Mouse (Mus musculus) bone marrow macrophage, adult 2 months (primary cell): ENCODE measurements around the gene Gm44579.

Experiments used
- CTCF ChIP-seq: IDR thresholded peaks from 2 replicates; pipeline ENCODE4 v1.5.1; 2012; ENCODE audit warnings: low read depth, mild to moderate bottlenecking, low read length, moderate library complexity
- POLR2A ChIP-seq: IDR thresholded peaks from 2 replicates; pipeline ENCODE4 v1.6.1; 2012; ENCODE audit warnings: mild to moderate bottlenecking, low read depth, low read length, borderline replicate concordance

DNA sequence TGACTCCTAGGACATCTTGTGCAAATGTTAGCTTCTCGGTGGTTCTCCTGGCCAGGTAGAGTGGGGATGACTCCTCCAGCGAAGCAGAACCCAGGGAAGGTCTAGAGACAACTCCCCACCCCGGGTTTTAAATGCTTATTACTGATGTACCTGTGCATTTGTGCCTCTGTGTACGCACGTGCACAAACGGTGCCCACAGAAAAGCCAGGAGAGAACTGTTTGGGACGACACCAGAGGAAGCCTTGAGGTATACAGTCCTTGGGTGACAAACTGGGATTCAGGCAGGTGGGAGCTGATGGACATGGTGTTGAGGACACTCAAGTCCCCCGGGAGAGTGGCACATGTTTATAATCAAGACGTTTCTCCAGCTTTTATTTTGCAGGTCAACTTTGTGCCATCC is 49.9 kb downstream of the Gm44579 start:
- TF ChIP-seq POLR2A (no peak), CTCF (no peak)
